Mouse (Mus musculus) gastrocnemius, adult 8-10 months (tissue): ENCODE measurements around the gene Ly86. TPM values are rescaled to one million over a fixed set of nuclear protein-coding genes. Genes with fewer than 3 reads are reported as not detected.

ENCODE experiments used
- DNase-seq, 2 experiments: peaks; one replicate each; pipeline ENCODE4 v3.0.0; 2022; ENCODE audit warnings: low spot score in 2 of 2
- total RNA-seq, 4 experiments: library from RNA; stranded (reverse); gene quantifications; 2 replicates each; pipeline ENCODE4 v1.2.4; 2022

The Ly86 gene
- total RNA-seq, 4 experiments from 2014 or later: 0.19 to 0.54 TPM; not detected in 2

GRCm38 (mm10) chr13:37431707-37432106 lies 86.7 kb downstream of the Ly86 start:
- no peak for DNase-seq

DNA sequence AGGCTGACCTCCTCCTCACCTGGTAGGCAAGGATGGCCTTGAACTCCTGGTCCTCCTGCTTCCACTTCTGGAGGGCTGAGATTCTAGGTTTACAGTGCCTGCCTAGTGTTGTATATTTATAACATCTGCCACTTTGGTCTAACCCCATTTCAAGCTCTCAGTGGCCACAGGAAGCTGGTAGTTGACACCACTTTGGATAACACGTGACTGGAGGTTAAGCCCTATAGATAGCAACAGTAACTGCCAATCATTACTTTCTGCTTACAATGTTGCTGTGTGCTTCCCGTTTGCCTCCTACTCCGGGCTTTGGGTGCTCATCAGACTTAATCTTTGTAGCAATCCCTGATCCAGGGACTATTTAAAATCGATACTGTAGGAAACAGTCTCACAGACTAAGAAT lies 87.6 kb downstream of the Ly86 start:
- no peak for DNase-seq

DNA sequence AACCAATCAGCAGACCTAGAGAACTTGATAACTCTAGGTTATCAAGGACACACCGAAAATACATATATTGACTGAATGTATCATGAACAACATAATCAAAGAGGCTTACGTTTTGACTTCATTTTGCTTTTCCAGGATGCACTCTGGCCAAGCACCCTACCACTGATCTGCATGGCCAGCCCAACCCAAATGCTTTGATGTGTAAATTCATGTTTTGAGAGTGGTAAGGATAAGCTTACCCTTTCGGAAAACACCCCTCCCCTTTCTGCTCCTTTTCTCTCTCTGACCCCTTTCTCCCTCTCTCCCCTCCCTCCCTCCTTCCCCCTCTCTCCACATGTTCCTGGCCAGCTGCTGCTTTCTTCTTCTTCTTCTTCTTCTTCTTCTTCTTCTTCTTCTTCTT lies 88.1 kb downstream of the Ly86 start:
- no peak for DNase-seq

- DNase-seq: no peak
These were observed 88.7 kb downstream of the Ly86 start for GRCm38 (mm10) chr13:37433730-37434129.

DNA sequence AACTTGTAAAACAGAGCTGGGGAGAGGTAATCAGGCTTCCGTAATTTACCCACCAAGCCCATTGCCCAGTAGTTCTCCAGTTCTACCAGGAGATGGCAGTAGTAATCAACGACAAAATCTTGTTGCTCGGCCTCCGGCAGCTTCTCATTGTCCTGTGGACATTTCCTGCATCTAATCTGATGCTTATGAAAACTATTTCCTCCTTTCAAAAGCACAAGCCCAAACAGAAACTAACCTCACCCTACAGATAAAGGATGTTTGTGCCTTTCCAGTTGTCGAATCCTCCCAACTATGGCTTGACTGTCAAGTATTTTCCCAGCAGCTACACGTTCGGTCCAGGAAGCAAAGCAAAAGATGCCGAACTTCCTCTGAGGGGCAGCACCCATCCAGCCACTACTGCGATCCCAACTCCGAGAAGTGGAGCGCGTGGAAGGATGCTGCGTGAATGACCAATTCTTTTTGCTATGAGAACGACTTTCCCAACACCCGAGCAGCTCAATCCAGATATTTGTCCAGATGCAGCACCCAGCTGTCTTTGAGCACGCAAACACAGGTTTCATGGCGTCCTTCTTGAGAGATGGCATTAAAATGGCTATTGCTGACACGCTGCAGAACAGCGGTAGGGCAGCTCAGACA lies 89.2 kb downstream of the Ly86 start:
- peak in 1 of 2 experiments; percentile 18 for DNase-seq

DNA sequence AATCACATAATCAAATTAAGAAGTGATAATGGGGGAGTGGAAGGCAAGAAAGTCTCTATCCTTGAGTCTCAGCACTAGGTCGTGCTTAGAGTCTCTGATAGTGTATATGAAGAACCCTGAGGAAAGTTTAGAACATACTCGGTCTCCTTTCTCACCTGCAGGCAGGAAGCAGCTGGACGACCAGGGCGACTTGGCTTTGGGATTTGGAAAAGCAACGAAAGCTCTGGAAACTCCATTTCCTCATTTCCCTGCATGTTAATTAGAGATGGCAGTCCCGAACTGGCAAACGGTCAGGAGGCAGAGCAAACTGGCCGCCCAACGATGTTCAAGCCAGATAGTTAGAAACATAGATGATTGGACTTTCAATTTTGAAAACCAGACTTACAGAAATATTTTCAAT lies 89.8 kb downstream of the Ly86 start:
- no peak for DNase-seq

- DNase-seq: no peak
These were observed 91.4 kb downstream of the Ly86 start for GRCm38 (mm10) chr13:37436267-37437013.

DNA sequence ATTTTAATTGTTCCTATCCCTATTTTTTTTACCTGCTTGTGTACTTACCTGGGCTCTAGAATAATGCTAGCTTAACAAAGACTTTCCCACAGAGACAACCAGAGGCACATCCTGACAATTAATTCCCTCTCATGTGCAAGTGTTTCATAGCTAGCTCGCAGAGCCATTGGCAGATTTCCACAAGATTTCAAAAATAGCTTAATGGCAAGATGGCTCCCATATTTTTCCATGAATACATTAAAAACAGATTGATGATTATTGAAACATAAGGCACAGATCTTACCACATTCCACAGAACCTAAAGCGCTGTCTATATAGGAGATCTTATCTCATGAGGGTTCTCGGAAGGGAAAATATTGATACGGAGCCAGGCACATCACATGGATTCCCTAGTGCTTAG lies 93.8 kb downstream of the Ly86 start:
- DNase-seq: no peak

- no peak for DNase-seq
These were observed 94.5 kb downstream of the Ly86 start for GRCm38 (mm10) chr13:37439477-37439876.

GRCm38 (mm10) chr13:37439941-37440340 lies 94.9 kb downstream of the Ly86 start:
- DNase-seq: no peak

GRCm38 (mm10) chr13:37440593-37441307 lies 95.7 kb downstream of the Ly86 start:
- no peak for DNase-seq

DNA sequence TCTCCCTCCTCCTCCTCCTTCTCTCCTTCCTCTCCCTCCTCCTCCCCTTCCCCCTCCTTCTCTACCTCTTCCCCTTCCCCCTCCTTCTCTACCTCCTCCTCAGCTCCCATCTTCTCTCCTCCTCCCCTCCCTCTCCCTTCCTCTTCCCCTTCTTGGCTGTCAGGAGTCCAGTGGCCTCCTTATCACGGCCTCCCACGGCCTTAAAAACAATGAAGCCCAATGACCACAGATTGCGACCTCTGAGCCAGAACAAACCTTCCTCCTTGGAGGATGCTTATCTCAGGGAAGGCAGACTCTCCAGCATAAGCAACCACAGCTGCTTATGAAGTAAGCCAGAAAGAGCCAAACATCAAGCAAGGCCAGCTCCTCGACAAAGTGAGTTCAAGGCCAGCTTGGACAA lies 97.0 kb downstream of the Ly86 start:
- DNase-seq: no peak

DNA sequence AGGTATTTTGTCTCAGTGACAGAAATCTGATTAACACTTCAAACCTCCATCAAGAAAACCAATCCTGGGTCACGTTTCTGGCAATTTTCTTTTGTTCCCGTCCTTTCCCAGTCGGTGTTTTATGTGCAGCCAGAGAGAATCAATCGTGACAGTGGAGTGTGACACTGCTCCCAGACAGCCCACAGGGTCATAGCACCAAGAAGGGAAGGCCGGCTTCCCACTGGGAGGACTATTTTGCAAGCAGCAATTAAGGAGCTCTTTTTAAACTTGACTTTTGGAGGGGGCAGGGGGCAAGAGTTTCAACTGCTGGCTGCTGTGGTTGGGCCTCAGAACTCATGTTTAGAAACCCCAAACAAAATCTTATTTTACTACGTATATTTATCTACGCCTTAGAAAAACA lies 97.5 kb downstream of the Ly86 start:
- no peak for DNase-seq

DNA sequence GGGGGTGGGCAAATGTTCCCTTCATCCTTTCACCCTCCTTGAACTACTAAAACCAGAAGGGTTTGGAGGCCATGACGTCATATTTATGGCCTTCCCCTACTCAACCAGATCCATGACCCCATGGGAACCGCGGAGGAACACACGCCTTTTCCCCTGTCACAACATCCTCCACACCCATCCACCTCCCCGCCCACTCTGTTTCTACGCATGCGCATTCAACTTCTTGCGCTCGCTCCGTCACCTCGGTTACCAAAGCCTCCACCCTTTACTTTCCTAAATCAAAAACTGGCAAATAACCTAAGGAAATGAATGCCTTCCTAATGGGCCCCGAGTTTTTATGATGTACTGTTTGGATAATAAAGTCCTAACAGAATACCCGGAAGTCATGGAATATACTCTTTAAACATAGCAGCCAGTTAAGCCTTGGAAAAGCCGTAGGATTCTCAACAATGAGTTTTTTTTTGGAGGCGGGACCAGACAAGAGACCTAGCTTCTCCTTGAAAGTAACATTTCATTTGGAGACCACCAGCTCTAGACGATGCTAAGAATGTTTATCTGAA lies 101.8 kb downstream of the Ly86 start:
- DNase-seq: no peak

DNA sequence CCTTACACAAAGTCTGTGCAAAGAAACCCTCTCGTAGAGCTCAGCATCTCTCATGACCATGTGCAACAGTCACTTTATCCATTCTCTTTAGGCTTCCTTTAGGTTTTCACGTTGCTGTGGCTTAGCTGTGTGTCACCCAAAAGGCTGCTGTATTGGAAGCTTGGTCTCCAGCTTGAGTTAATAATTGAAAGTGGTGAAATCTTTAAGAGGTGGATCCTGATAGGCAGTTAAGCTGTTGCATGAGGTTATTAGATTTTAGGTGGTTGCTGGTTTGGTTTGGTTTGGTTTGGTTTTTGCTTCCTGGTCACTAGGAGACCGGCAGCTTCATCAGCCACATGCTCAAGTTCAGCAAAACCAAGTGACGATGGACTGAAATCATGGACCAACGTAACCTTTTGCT lies 106.0 kb downstream of the Ly86 start:
- no peak for DNase-seq

- no peak for DNase-seq
These were observed 106.5 kb downstream of the Ly86 start for GRCm38 (mm10) chr13:37451471-37451870.

DNA sequence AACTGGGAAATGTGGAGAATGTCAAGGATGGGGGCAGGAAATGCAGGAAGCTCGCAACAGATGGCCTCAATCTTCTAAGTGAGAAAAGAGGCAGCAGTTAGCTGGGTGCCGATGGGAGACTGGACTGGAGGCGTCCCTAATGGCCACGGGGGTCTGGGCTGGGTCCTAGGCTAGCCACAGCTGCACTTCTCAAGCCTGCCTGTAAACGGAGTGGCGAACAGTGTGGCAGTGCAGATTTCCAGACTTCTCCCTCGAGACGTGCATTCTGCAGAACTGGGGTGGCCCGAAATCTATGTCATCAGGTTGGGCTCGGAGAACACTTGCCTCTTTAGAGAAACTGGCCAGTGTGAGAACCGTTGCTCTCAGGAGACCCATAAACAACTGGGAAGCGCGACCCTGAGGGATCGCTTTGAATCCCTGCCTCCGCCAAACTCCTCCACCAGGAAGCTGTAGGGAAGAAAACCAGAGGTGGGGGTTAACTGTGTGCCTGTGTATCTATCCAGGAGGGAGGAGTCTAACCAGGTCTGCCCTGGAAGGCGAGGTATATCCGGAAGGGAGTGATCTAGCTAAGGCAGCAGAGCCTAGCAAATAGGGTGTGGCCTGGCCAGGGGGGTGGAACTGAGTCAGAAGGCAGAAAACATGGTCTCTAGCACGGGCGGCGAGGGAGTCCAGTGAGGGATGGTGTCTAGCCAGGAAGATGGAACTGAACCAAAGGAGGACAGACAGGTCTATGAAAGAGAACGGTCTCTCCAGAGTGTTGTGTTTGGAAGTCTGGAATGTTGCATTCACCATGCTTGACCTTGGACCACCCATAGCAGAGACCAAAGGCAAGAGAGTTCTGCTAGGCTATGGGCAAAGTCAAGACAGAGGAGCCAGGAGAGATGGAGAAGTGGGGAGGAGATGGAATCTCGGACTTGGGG lies 107.3 kb downstream of the Ly86 start:
- DNase-seq: peak in 1 of 2 experiments; percentile 32

DNA sequence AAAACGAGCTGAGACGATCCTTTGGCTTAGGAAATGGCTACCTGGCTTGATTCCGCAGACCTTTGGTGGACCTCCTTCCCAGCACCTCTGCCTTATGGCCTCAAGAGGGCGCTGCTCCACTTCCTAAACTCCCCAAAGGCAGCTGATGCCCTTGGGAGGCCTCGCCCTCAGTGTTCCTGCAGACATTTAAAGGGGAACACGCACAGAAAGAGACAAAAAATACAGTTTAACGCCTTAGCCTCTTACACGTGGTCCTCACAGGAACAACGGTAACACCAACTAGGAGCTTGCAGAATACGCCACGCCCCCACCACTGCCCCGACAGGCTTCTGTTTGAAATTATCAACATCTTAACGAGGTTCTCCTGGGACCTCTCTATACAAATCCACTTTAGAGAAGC lies 108.2 kb downstream of the Ly86 start:
- peak; percentile 81 to 84 for DNase-seq

DNA sequence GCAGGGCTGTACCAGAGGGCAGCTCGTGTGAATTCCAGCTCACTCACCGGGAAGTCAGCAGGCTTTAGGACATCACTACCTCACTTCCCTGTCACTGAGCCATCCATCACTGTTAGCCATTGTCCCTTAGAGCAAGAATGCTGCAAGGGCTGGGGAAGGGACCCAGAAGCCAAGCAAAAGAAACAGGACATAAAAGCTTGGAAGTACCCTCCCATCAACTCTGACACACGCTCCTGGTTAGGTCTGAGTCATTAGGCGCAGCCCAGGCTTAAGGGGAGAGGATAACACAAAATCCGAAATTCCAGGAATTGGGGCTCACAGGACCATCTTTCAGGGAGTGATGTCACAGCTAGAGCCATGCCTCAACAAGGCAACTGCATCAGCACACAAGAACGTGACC lies 109.3 kb downstream of the Ly86 start:
- DNase-seq: no peak

DNA sequence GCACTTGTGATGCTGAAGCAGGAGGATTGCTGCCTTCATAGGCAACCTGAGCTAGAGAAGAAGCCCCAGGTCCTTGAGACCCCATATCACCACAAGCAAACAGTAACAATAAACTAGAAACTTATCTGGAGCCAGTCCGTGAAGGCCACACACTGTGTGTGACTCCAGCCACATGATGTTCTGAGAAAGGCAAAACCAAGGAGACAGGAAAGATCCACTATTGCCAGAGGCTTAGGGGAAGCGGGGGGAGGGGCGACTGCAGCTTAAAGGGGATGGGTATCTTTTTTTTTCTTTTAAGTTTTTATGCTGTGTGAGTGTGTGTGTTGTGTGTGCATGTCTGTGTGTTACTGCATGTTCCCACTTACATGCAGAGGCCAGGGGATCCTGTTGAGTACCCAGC lies 110.6 kb downstream of the Ly86 start:
- DNase-seq: no peak
